Mouse (Mus musculus) lung, adult 2 months (tissue): ENCODE data around the gene E130208F15Rik. TPM values are rescaled to one million over a fixed set of nuclear protein-coding genes. Genes with fewer than 3 reads are reported as not detected.

Source experiments
- DNase-seq: peaks from one replicate; pipeline ENCODE4 v3.0.0; 2022
- H3K4me1 ChIP-seq: fragments of 200-500 bp; 2 replicates; pipeline ENCODE4 v1.6.1; 2011; ENCODE audit warnings: low read length; ENCODE audit not compliant: control insufficient read depth, insufficient read depth
- H3K4me3 ChIP-seq: fragments of 200-500 bp; replicated peaks from 2 replicates; pipeline ENCODE3; 2011; ENCODE audit warnings: low read depth, mild to moderate bottlenecking, control low read depth, low read length; ENCODE audit errors: extremely low read depth
- CTCF ChIP-seq: fragments of 200-500 bp; IDR thresholded peaks from 2 replicates; pipeline ENCODE4 v1.5.1; 2011; ENCODE audit warnings: mild to moderate bottlenecking, low read length, control low read depth; ENCODE audit not compliant: insufficient read depth
- POLR2A ChIP-seq: fragments of 200-500 bp; IDR thresholded peaks from 2 replicates; pipeline ENCODE4 v1.6.1; 2011; ENCODE audit warnings: low read depth, mild to moderate bottlenecking, control low read depth, low read length, borderline replicate concordance; ENCODE audit errors: extremely low read depth
- WGBS: fragments of 180-500 bp; shearing (Covaris S2); methylation state at CpG from one replicate; pipeline ENCODE4 v1.1.7; 2018; 5-methylcytosine and 5-hydroxymethylcytosine counted together
- polyA plus RNA-seq: library from polyadenylated mRNA; depleted of rRNA; stranded (reverse); fragments of >200 nt; gene quantifications from 2 replicates; pipeline ENCODE4 v1.2.3, GENCODE M21; 2012

The E130208F15Rik gene
- polyA plus RNA-seq, 1 experiment: 0.50 TPM

DNA sequence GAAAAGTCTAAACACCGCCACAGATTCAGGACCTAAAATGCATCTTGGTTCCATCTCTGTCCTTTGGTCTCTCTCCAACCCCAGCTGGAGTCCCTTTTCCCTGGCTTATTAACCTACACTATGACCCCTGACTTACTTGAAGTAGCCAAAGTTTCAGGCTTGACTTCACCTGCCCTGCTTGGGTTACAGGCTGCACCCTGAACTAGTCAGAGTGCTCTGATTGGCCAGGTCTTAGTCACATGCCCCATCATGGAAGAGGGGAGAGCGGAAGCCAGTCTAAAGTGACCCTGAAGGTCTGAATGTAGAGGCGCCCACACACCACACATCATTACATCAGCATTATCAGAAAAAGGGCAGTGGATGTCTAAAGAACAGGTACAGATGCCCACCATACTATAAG lies 3.4 kb upstream of the E130208F15Rik start:
- WGBS: 93% methylated on average over 3 of the region's 3 CpGs

GRCm38 (mm10) chr7:30320946-30321345 lies 594 bp upstream of the E130208F15Rik start:
- 78% methylated on average over 2 of the region's 2 CpGs for WGBS
- Histone ChIP-seq H3K4me1 (peaks cover 9% of the 10 kb centered on the region), H3K4me3 (no peak overlapping the region)
- no peak for DNase-seq
- TF ChIP-seq POLR2A: no peak
- TF ChIP-seq CTCF: no peak

More for the DNA sequence above, 3.4 kb upstream of the E130208F15Rik start:
- DNase-seq: no peak
- Histone ChIP-seq H3K4me1 (peaks cover 9% of the 10 kb centered on the region), H3K4me3 (no peak overlapping the region)
- TF ChIP-seq CTCF: no peak
- no peak for TF ChIP-seq POLR2A

- WGBS: under 1% methylated on average over 20 of the region's 20 CpGs
- peak overlapping the region; percentile 66 for H3K4me3 ChIP-seq
- peaks cover 9% of the 10 kb centered on the region for H3K4me1 ChIP-seq
- TF ChIP-seq POLR2A (peak; percentile 74), CTCF (no peak)
- DNase-seq: peak; percentile 97
Observed at GRCm38 (mm10) chr7:30322285-30322667, 736 bp downstream of the E130208F15Rik start.

- DNase-seq: no peak
- Histone ChIP-seq H3K4me1 (peaks cover 9% of the 10 kb centered on the region), H3K4me3 (no peak overlapping the region)
- TF ChIP-seq CTCF (no peak), POLR2A (no peak)
- 20% methylated on average over 6 of the region's 6 CpGs for WGBS
Observed at GRCm38 (mm10) chr7:30322865-30323264, 1.3 kb downstream of the E130208F15Rik start.

- 71% methylated on average over 3 of the region's 3 CpGs for WGBS
- no peak for DNase-seq
- Histone ChIP-seq H3K4me1 (peaks cover 9% of the 10 kb centered on the region), H3K4me3 (no peak within 1 kb of the TSS)
- no peak for TF ChIP-seq POLR2A
- TF ChIP-seq CTCF: no peak
Observed at GRCm38 (mm10) chr7:30323795-30324194, 2.3 kb downstream of the E130208F15Rik start, which contains the start of gene Sdhaf1. Gene Sdhaf1, minus strand, starts transcription at chr7:30323895.

DNA sequence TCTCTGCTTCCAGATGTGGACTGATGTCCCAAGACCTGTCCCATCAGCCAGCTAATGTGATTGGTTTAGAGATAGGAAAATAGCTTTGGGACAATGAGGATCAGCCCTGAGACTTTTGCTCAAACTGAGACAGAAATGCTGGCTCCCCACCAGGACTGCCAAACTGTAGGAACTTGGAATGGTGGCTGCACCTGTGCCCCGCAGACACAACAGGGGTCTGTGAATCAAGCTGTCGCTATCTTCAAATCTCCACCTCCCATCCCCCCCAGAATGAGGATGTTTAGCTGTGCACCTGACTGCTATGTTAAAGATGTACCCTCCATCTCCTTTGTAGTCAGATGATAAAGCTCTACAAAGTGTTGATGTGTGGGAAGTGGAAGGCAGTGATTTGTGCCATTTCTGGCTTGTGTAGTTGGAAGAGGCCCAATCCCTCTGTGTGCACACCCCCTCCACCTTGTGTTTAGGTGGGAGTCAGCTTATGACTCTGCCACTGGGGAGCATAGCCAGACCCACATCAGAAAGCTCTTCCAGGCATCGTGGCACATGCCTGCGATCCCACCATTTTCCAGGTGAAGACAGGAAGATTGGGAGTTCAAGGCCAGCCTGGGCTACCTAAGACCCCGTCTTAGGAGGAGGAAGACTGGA lies 2.9 kb downstream of the E130208F15Rik start:
- peaks cover 9% of the 10 kb centered on the region for H3K4me1 ChIP-seq
- 85% methylated on average over 5 of the region's 5 CpGs for WGBS
- TF ChIP-seq POLR2A: no peak
- H3K4me3 ChIP-seq: no peak overlapping the region
- DNase-seq: no peak

DNA sequence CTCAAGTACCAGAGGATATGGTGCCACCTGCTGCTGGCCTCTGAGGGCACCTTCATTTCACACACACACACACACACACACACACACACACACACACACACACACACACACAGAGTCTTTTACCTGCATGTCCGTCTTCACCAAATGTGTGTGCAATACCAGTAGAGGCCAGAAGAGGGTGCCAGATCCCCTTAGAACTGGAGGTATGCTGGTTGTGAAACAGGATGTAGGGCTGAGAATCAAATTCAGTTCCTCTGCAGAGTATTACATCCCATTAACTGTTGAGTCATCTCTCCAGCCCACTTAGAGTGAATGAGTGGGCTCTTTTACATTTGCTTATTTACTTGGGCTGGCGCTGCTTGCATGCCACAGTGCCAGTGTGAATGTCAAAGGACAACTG lies 3.8 kb downstream of the E130208F15Rik start:
- TF ChIP-seq CTCF (peak; percentile 17; the same call in 1 of the 2 replicates), POLR2A (no peak)
- Histone ChIP-seq H3K4me1 (peaks cover 9% of the 10 kb centered on the region), H3K4me3 (no peak overlapping the region)
- WGBS: 46% methylated on average over 2 of the region's 2 CpGs
- DNase-seq: peak; percentile 26

DNA sequence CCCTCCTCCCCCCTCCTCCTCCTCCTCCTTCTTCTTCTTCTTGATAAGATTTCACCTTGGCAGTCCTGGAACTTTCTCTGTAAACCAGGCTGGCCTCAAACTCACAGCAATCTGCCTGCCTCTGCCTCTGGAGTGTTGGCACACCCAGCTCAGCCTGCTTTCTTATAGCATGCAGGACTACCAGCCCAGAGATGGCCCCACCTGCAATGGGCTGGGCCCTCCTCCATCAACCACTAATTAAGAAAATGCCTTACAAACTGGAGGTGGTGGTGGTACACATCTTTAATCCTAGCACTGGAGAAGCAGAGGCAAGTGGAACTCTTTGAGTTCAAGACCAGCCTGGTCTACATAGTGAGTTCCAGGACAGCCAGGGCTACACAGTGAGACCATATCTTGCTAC lies 4.9 kb downstream of the E130208F15Rik start:
- no peak overlapping the region for H3K4me3 ChIP-seq
- DNase-seq: no peak
- no peak for TF ChIP-seq CTCF
- H3K4me1 ChIP-seq: peaks cover 5% of the 10 kb centered on the region

DNA sequence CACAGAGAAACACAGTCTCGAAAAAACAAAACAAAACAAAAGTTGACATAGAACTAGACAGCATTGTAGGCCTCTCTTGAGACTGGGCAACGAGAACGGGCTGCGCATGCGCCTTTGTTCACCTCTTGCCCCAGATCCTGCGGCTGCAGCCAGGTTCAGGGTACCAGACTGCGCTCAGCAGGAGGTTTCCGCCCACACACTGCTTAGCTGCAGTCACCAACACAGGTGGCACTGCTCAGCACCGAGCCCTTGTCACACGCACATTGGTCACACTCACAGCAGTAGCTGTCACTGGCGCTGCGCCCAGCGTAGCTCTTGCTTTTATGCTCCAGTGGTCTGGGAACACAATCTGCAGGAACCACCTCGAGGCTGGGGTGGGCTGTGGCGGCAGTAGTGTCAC lies 5.6 kb downstream of the E130208F15Rik start:
- peaks cover 5% of the 10 kb centered on the region for H3K4me1 ChIP-seq
- TF ChIP-seq POLR2A (no peak), CTCF (no peak)
- DNase-seq: no peak
- 45% methylated on average over 15 of the region's 15 CpGs for WGBS
- H3K4me3 ChIP-seq: no peak overlapping the region

DNA sequence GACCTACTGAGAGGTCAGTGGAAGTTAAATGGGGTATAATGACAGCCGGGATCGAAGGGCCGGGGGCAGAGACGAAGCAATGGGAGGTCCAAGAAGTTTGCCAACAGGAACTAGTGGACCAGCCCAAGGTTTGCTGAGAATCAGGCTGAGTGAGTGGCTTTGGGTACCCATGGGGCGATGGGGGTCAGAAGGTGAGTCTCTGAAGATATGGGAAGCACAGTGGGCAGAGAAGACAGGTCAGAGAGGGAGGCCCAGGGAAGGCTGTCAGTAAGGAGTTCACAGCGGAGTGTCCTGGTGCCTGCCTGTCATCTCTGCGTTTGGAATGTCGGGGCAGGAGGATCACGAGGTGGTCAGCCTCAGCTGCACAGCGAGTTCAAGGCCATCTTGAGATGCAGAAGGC lies 6.8 kb downstream of the E130208F15Rik start:
- Histone ChIP-seq H3K4me1 (no peaks in the 10 kb centered on the region; the same call in none of the 2 replicates), H3K4me3 (no peak overlapping the region)
- no peak for TF ChIP-seq CTCF
- TF ChIP-seq POLR2A: no peak
- WGBS: 60% methylated on average over 10 of the region's 10 CpGs
- no peak for DNase-seq

GRCm38 (mm10) chr7:30331887-30332286 lies 10.3 kb downstream of the E130208F15Rik start:
- WGBS: 11% methylated on average over 13 of the region's 13 CpGs
- H3K4me1 ChIP-seq: no peaks in the 10 kb centered on the region; the same call in none of the 2 replicates
- TF ChIP-seq CTCF (peak; percentile 84), POLR2A (no peak)
- H3K4me3 ChIP-seq: no peak overlapping the region
- peak; percentile 40 for DNase-seq
